Mouse (Mus musculus) heart, adult 2 months (tissue): Measurements from ENCODE around the gene Tbx15.

ENCODE experiments used
- CTCF ChIP-seq: fragments of 200-600 bp; IDR thresholded peaks from 2 replicates; pipeline ENCODE4 v1.8.1; 2022; ENCODE audit warnings: antibody characterized with exemption, mild to moderate bottlenecking, moderate library complexity
- EP300 ChIP-seq: fragments of 200-500 bp; IDR thresholded peaks from 2 replicates; pipeline ENCODE4 v1.6.1; 2011; ENCODE audit warnings: low read depth, low read length, control low read depth; ENCODE audit not compliant: insufficient read depth

DNA sequence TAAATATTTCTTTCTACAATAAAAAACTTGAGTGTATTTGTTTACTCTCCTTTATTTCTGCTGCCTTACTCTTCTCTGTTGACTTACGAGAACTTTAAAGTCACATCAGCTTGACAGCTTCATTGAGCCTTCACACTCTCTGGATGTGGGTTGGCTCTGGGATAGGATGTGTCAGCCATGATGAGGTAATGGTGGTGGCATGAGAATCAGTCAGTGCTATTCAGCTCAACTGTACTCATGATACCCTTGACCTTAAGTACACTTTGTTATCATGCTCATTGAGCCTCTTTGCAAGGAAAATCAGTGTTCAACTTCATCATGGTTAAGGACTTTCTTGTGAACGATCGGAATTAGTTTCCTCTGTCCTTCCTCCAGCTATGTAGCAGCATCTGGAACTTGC lies 99.8 kb downstream of the Tbx15 start:
- TF ChIP-seq CTCF (no peak), EP300 (no peak)
